8 mouse cellular contexts compared by ENCODE assay signal in the genomic region with DNA sequence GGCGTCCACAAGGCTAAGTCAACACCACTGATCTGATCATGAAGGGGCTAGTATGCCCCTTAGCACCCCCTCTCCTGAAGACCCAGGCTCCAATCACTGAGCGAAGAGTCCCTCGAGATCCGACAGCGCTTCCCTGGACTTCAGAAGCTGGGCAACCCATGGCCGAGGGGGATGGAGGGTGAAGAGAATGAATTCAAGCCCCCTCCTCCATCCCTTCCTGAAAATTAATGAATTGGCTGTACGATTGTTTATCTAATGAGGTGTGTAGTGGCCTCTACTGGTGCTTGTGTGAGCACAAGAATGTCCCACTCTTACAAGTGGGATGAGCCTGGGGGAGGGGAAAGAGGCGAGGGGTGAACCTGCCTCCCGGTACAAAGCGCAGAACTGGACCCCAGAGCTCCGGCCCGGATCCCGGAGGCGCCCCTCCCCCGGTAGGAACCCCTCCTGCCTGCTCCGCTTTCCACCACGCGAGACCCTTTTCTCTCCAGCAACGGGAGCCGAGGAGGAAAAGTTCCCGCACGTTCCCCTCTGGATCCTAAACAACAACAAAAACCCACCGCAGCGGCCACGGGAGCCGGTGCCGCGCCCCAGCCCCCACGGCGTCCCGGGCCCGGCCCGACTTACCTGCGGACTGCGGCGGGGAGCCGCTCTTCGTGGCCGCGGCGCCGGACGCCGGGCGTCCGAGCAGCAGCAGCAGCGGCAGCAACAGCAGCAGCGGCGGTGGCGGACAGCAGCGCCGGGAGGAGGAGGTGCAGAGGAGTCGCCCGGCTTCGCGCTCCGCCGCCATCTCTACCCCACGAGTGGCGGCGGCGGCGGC. TPM values are rescaled to one million over a fixed set of nuclear protein-coding genes. Genes with fewer than 3 reads are reported as not detected.
A peak's percentile ranks its signal among the peaks of the same experiment; 100 is the strongest.
DNase-seq lines count a peak whose midpoint lies in the region; ATAC-seq lines count a peak whose summit lies in the region.

No protein-coding gene starts in this region.

- H3K27me3 ChIP-seq in forebrain, embryonic 16.5 days (replicated peaks; ENCODE audit: control insufficient read depth, insufficient read depth, low read length) = no peaks in the 10 kb centered on the region
- H3K27me3 ChIP-seq in hindbrain, embryonic 11.5 days (ENCODE audit: control insufficient read depth, insufficient read depth, low read length) = no peaks in the 10 kb centered on the region

- H3K36me3 ChIP-seq in forebrain, embryonic 16.5 days (ENCODE audit: control insufficient read depth, insufficient read depth) = no peaks in the 10 kb centered on the region
- H3K36me3 ChIP-seq in hindbrain, embryonic 11.5 days (ENCODE audit: control insufficient read depth, insufficient read depth, low read length) = no peaks in the 10 kb centered on the region

- H3K4me2 ChIP-seq in forebrain, embryonic 16.5 days (ENCODE audit: low read length) = peak overlapping the region; percentile 89
- H3K4me2 ChIP-seq in hindbrain, embryonic 11.5 days (replicated peaks; ENCODE audit: low read depth, low read length) = peak overlapping the region; percentile 57

- peak; percentile 70 for DNase-seq in Muller cell, postnatal 12 days (ENCODE audit: inconsistent ontology term)
- DNase-seq in cerebellum, adult 11 months = peak; percentile 42
- peak; percentile 71 for DNase-seq in hindbrain, embryonic 11.5 days (ENCODE audit: low spot score)
- DNase-seq in left cerebral cortex, adult 11 months (ENCODE audit: low spot score) = peak; percentile 25
- DNase-seq in lung, postnatal 10 days = peak; percentile 57
- peak; percentile 37 to 61 for DNase-seq in right cerebral cortex, adult 2 months (ENCODE audit: low spot score in 2 of 2)

- peaks cover 24% of the 10 kb centered on the region for H3K4me1 ChIP-seq in forebrain, embryonic 16.5 days (replicated peaks; ENCODE audit: control insufficient read depth, insufficient read depth, low read length)
- no peaks in the 10 kb centered on the region for H3K4me1 ChIP-seq in hindbrain, embryonic 11.5 days (replicated peaks; ENCODE audit: control insufficient read depth, insufficient read depth, low read length)

- H3K9ac ChIP-seq in forebrain, embryonic 16.5 days (replicated peaks; ENCODE audit: low read depth, low read length) = peak overlapping the region; percentile 98
- peak overlapping the region; percentile 96 for H3K9ac ChIP-seq in hindbrain, embryonic 11.5 days (ENCODE audit: low read depth, low read length)

- H3K9me3 ChIP-seq in forebrain, embryonic 16.5 days (ENCODE audit: control insufficient read depth, low read length) = no peaks in the 10 kb centered on the region
- H3K9me3 ChIP-seq in hindbrain, embryonic 11.5 days (ENCODE audit: control insufficient read depth, low read length) = no peaks in the 10 kb centered on the region

- H3K27ac ChIP-seq in forebrain, embryonic 16.5 days (ENCODE audit: low read length) = peak overlapping the region; percentile 100
- peak overlapping the region; percentile 100 for H3K27ac ChIP-seq in hindbrain, embryonic 11.5 days (ENCODE audit: low read depth, low read length)

- ATAC-seq in forebrain, embryonic 16.5 days = peak; percentile 9
- peak; percentile 53 for ATAC-seq in hindbrain, embryonic 11.5 days (ENCODE audit: low FRiP score)
- ATAC-seq in megakaryocyte-erythroid progenitor cell, adult 5-6 weeks (replicated peaks; ENCODE audit: low FRiP score, low TSS enrichment, poor library complexity, severe bottlenecking) = no peak; the same call in 1 of the 2 replicates

- WGBS in forebrain, embryonic 16.5 days = under 1% methylated on average over 61 of the region's 63 CpGs
- WGBS in hindbrain, embryonic 11.5 days = under 1% methylated on average over 56 of the region's 63 CpGs

- peak overlapping the region; percentile 89 for H3K4me3 ChIP-seq in forebrain, embryonic 16.5 days (replicated peaks; ENCODE audit: low read length)
- H3K4me3 ChIP-seq in hindbrain, embryonic 11.5 days (ENCODE audit: low read depth, low read length) = peak overlapping the region; percentile 96

RNA-seq across cellular contexts. Expression of a gene that starts 0.7 kb away (rescaled TPM):
- polyA plus RNA-seq in forebrain, embryonic 16.5 days (2015; fragmentation: Nextera tagmentation; extraction: Ambion mirVana) = 64.7 and 71.2 TPM in 2 replicates
- 44.1 and 48.7 TPM in 2 replicates for polyA plus RNA-seq in hindbrain, embryonic 11.5 days (2014; fragmentation: Nextera tagmentation; extraction: Ambion mirVana)
- total RNA-seq in megakaryocyte-erythroid progenitor cell, adult 5-6 weeks (2014; fragmentation: Nextera tagmentation) = not detected in 2 replicates
- total RNA-seq in megakaryocyte-erythroid progenitor cell, adult 5-6 weeks (2017) = not detected in 2 replicates
